Mouse (Mus musculus) retina, postnatal 1 day (tissue): ENCODE measurements around the gene Zfp945.
A peak's percentile ranks its signal among the peaks of the same experiment; 100 is the strongest.
"Not testable (repeated sequence)": the region's sequence is repeated elsewhere in the genome, so short reads cannot be mapped to it uniquely, and the experiment has no call there.

Experiments
- DNase-seq: peaks from one replicate; pipeline ENCODE4 v3.0.0-alpha.2; 2012

Gene Zfp945

GRCm38 (mm10) chr17:22866845-22867481, at the start of gene Zfp945:
Zfp945 (minus strand) TSS chr17:22867134.
- DNase-seq, result peak; percentile 92

GRCm38 (mm10) chr17:22888302-22888701, 21.4 kb upstream of the Zfp945 start:
- no peak for DNase-seq

- DNase-seq, result no peak
These were observed 17.2 kb upstream of the Zfp945 start for GRCm38 (mm10) chr17:22884059-22884698.

GRCm38 (mm10) chr17:22877427-22878307, 10.7 kb upstream of the Zfp945 start:
- no peak for DNase-seq

- no peak for DNase-seq
These were observed 9.4 kb upstream of the Zfp945 start for GRCm38 (mm10) chr17:22876316-22876715.

- not testable (repeated sequence) for DNase-seq
These were observed 8.6 kb upstream of the Zfp945 start for GRCm38 (mm10) chr17:22875549-22875948.

- DNase-seq, result peak; percentile 66
These were observed 501 bp downstream of the Zfp945 start for GRCm38 (mm10) chr17:22866421-22866844.

GRCm38 (mm10) chr17:22821166-22821565, 45.8 kb downstream of the Zfp945 start:
- DNase-seq, result no peak

GRCm38 (mm10) chr17:22818199-22818595, 48.7 kb downstream of the Zfp945 start:
- peak; percentile 2 for DNase-seq

GRCm38 (mm10) chr17:22817471-22818198, 49.3 kb downstream of the Zfp945 start:
- DNase-seq, result peak; percentile 93

- no peak for DNase-seq
These were observed 67.2 kb downstream of the Zfp945 start for GRCm38 (mm10) chr17:22799707-22800106.
